Mouse (Mus musculus) ES-Bruce4 (cell line): ENCODE measurements around the gene Cfap44. TPM values are rescaled to one million over a fixed set of nuclear protein-coding genes. Genes with fewer than 3 reads are reported as not detected.
A peak's percentile ranks its signal among the peaks of the same experiment; 100 is the strongest.

Experiments used
- H3K27ac ChIP-seq: 2 replicates; pipeline ENCODE4 v1.5.1; 2012; ENCODE audit warnings: low read length, inconsistent platforms; ENCODE audit not compliant: insufficient read depth
- H3K27me3 ChIP-seq: 2 replicates; pipeline ENCODE4 v1.6.1; 2012; ENCODE audit warnings: mild to moderate bottlenecking, low read length, inconsistent platforms; ENCODE audit not compliant: control insufficient read depth, poor library complexity, insufficient read depth, severe bottlenecking
- H3K36me3 ChIP-seq: 2 replicates; pipeline ENCODE4 v1.6.1; 2012; ENCODE audit warnings: inconsistent platforms, mild to moderate bottlenecking, low read length, moderate library complexity; ENCODE audit not compliant: control insufficient read depth, poor library complexity, insufficient read depth, severe bottlenecking
- H3K4me1 ChIP-seq: one replicate; pipeline ENCODE4 v1.8.1; 2011; ENCODE audit warnings: low read length; ENCODE audit not compliant: control insufficient read depth, insufficient read depth
- H3K4me3 ChIP-seq: 2 replicates; pipeline ENCODE4 v1.5.1; 2011; ENCODE audit warnings: low read depth, mild to moderate bottlenecking, low read length
- H3K9ac ChIP-seq: 2 replicates; pipeline ENCODE4 v1.6.1; 2012; ENCODE audit warnings: low read depth, mild to moderate bottlenecking, inconsistent platforms; ENCODE audit not compliant: poor library complexity, severe bottlenecking
- H3K9me3 ChIP-seq: replicated peaks from 2 replicates; pipeline ENCODE4 v1.6.1; 2012; ENCODE audit warnings: mild to moderate bottlenecking, low read length, inconsistent platforms; ENCODE audit not compliant: control insufficient read depth, poor library complexity, insufficient read depth, severe bottlenecking
- CTCF ChIP-seq: IDR thresholded peaks from one replicate; pipeline ENCODE4 v1.8.1; 2011; ENCODE audit warnings: low read depth, low read length
- EP300 ChIP-seq: IDR thresholded peaks from 2 replicates; pipeline ENCODE4 v1.6.1; 2011; ENCODE audit warnings: low read depth, low read length; ENCODE audit not compliant: insufficient read depth
- POLR2A ChIP-seq: IDR thresholded peaks from one replicate; pipeline ENCODE4 v1.8.1; 2011; ENCODE audit warnings: low read length; ENCODE audit not compliant: insufficient read depth
- polyA plus RNA-seq: library from polyadenylated mRNA; stranded (reverse); fragments of >200 nt; gene quantifications from 2 replicates; pipeline ENCODE4 v1.2.4, GENCODE M21; 2011; ENCODE audit warnings: low read depth; ENCODE audit not compliant: missing spikeins, insufficient read depth, insufficient read length

The Cfap44 gene
- 2.7 and 4.0 TPM in 2 replicates for polyA plus RNA-seq

DNA sequence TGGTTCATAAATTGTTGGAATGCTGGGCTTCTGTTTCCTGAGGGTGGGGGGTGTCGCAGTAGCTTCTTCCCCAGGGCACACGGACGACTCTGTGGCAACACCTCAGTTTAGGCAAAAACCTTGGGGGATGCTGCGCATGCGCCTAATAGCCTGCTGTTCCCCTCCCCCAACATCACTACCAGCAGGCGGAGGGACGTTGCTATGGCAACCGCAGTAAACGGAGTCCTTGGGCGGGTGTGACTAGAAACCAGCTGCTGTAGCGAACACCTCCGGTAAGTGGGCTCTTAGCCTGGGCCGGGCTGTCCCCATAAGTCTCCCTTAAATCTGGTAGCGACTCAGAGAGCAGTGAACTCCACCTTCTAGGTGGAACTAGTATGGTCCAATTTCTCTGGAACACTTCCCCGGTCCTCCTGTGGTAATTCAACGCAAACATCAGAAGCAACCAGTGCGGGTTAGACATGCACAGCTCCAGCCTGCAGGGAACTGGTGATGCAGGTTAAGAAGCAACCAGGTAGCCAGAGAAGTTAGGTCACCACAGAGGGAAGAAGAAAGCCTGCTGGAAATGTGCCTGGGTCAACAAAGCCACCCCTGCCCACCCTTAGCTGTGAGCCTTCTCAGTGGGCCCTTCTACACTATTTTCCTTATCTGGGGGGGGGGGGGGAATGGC, at the start of gene Cfap44:
TSS of gene Cfap44 (plus strand) at position 220 of the 667 bp plus-strand sequence.
- TF ChIP-seq CTCF (no peak), EP300 (peak; percentile 76; the same call in 1 of the 2 replicates), POLR2A (no peak)
- no peaks in the 10 kb centered on the region for H3K36me3 ChIP-seq
- H3K9ac ChIP-seq: no peak within 1 kb of the TSS
- no peak within 1 kb of the TSS for H3K27ac ChIP-seq
- H3K9me3 ChIP-seq: no peaks in the 10 kb centered on the region
- H3K4me3 ChIP-seq: peak within 1 kb of the TSS; percentile 29; the same call in 1 of the 2 replicates
- no peaks in the 10 kb centered on the region for H3K27me3 ChIP-seq
- peaks cover 3% of the 10 kb centered on the region for H3K4me1 ChIP-seq

- Histone ChIP-seq H3K27ac (peak within 1 kb of the TSS; percentile 12; the same call in 1 of the 2 replicates), H3K36me3 (no peaks in the 10 kb centered on the region), H3K4me1 (no peaks in the 10 kb centered on the region), H3K27me3 (no peaks in the 10 kb centered on the region), H3K9ac (peak within 1 kb of the TSS; percentile 75), H3K9me3 (no peaks in the 10 kb centered on the region), H3K4me3 (peak within 1 kb of the TSS; percentile 68)
- TF ChIP-seq CTCF (peak; percentile 2), POLR2A (peak; percentile 29), EP300 (no peak)
Observed at GRCm38 (mm10) chr16:44347071-44347901, 47.3 kb upstream of the Cfap44 start, which contains the start of gene Spice1. Gene Spice1 (plus strand): TSS chr16:44347121.

GRCm38 (mm10) chr16:44349801-44350397, 44.7 kb upstream of the Cfap44 start:
- TF ChIP-seq POLR2A (no peak), CTCF (no peak), EP300 (no peak)
- Histone ChIP-seq H3K9me3 (no peaks in the 10 kb centered on the region), H3K9ac (no peak overlapping the region), H3K36me3 (no peaks in the 10 kb centered on the region; the same call in 1 of the 2 replicates), H3K27me3 (no peaks in the 10 kb centered on the region), H3K27ac (no peak overlapping the region), H3K4me1 (no peaks in the 10 kb centered on the region), H3K4me3 (no peak overlapping the region)

DNA sequence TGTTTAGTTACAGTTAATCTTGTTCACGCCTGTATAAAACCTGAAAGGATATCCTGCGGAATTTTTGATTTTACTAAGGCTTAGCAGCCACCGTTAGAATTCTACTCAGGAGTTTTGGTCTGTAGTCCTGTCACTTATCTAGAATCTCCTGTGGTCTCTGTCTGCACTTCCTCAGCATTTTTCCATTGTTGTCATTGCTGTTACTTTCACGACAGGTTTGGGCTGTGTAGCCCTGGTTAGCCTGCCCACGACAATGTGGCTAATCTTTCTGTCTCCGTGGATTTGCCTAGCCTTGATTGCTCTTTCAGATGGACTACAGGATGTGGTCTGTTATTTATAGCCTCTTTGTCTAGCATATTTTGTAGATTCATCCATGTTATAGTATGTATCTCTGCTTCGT, 38.3 kb upstream of the Cfap44 start:
- Histone ChIP-seq H3K36me3 (no peaks in the 10 kb centered on the region; the same call in 1 of the 2 replicates), H3K27ac (no peak overlapping the region), H3K4me3 (no peak overlapping the region), H3K4me1 (peaks cover 2% of the 10 kb centered on the region), H3K27me3 (no peaks in the 10 kb centered on the region), H3K9me3 (no peaks in the 10 kb centered on the region), H3K9ac (no peak overlapping the region)
- no peak for TF ChIP-seq POLR2A
- TF ChIP-seq CTCF: no peak
- TF ChIP-seq EP300: no peak

GRCm38 (mm10) chr16:44357571-44358268, 36.9 kb upstream of the Cfap44 start:
- peaks cover 2% of the 10 kb centered on the region for H3K4me1 ChIP-seq
- H3K27ac ChIP-seq: no peak overlapping the region
- H3K4me3 ChIP-seq: no peak overlapping the region
- no peaks in the 10 kb centered on the region for H3K9me3 ChIP-seq
- no peaks in the 10 kb centered on the region for H3K27me3 ChIP-seq
- no peak overlapping the region for H3K9ac ChIP-seq
- TF ChIP-seq CTCF (no peak), EP300 (peak; percentile 53; the same call in 1 of the 2 replicates)
- H3K36me3 ChIP-seq: peaks cover 3% of the 10 kb centered on the region; the same call in 1 of the 2 replicates
